Mouse (Mus musculus) layer of hippocampus, adult 2 months (tissue): ENCODE measurements around the gene Btbd35f14. TPM values are rescaled to one million over a fixed set of nuclear protein-coding genes. Genes with fewer than 3 reads are reported as not detected.
"Not testable (repeated sequence)": the region's sequence is repeated elsewhere in the genome, so short reads cannot be mapped to it uniquely, and the experiment has no call there.

Experiments
- DNase-seq, 2 experiments: peaks; one replicate each; pipeline ENCODE4 v3.0.0; 2022; ENCODE audit warnings: low spot score in 2 of 2
- H3K27ac ChIP-seq: fragments of 200-600 bp; 2 replicates; pipeline ENCODE4 v1.8.1; 2022
- H3K4me3 ChIP-seq: fragments of 200-600 bp; 2 replicates; pipeline ENCODE4 v1.8.1; 2022; ENCODE audit warnings: mild to moderate bottlenecking
- long read RNA-seq, 2 experiments: library from polyadenylated mRNA; stranded (forward); transcript quantifications; one replicate each; pipeline ENCODE4 v2.0.0; 2021; ENCODE audit warnings: borderline mapping rate in 2 of 2
- total RNA-seq, 2 experiments: library from RNA; stranded (reverse); gene quantifications; 2 replicates each; pipeline ENCODE4 v1.2.3; 2021

Gene Btbd35f14
- total RNA-seq = not detected
- long read RNA-seq, experiment 1 = 0 reads
- long read RNA-seq, experiment 2 = 0 reads

DNA sequence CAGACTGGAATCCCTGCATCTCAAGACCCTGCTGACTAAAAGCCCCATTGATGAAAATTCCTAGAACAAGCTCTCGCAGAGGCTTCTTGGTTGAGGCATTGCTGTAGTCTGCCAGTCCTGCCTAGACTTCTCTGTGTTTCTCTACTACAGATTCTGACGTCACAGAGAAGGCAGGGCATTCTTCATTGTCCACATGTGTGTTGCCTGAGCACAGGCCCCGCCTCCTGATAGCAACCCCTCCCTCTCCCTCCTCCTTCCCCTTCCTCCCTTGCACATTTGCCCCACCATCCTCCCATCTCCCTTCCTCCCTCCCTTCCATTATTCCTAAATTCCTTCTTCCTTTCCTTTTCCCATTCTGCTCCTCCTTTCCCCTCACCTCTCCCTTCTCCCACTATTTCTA, at the start of gene Btbd35f14:
Gene Btbd35f14 (minus strand): TSS at position 101 of the 400 bp plus-strand sequence.
- H3K27ac ChIP-seq, H3K4me3 ChIP-seq, DNase-seq: not testable (repeated sequence)

DNA sequence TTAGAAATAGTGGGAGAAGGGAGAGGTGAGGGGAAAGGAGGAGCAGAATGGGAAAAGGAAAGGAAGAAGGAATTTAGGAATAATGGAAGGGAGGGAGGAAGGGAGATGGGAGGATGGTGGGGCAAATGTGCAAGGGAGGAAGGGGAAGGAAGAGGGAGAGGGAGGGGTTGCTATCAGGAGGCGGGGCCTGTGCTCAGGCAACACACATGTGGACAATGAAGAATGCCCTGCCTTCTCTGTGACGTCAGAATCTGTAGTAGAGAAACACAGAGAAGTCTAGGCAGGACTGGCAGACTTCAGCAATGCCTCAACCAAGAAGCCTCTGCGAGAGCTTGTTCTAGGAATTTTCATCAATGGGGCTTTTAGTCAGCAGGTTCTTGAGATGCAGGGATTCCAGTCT, 45.3 kb downstream of the Btbd35f14 start, which contains the start of gene Btbd35f13:
Gene Btbd35f13 (plus strand): TSS at position 301 of the 400 bp plus-strand sequence.
- DNase-seq, H3K27ac ChIP-seq, H3K4me3 ChIP-seq: not testable (repeated sequence)

Other genes starting within 250 kb of the Btbd35f14 start
- gene Btbd35f15, start 125.0 kb downstream of the Btbd35f14 start, total RNA-seq = not detected
- not detected for gene Btbd35f13, start 45.2 kb downstream of the Btbd35f14 start, total RNA-seq